Mouse (Mus musculus) brown adipose tissue, adult 24 weeks (tissue): ENCODE data around the gene Cfh. TPM values are rescaled to one million over a fixed set of nuclear protein-coding genes. Genes with fewer than 3 reads are reported as not detected.
"Not testable (repeated sequence)": the region's sequence is repeated elsewhere in the genome, so short reads cannot be mapped to it uniquely, and the experiment has no call there.

Experiments
- H3K27ac ChIP-seq: fragments of 200-500 bp; replicated peaks from 2 replicates; pipeline ENCODE4 v1.5.1; 2012; ENCODE audit warnings: low read depth, mild to moderate bottlenecking, low read length
- H3K4me1 ChIP-seq: fragments of 200-500 bp; 2 replicates; pipeline ENCODE4 v1.6.1; 2012; ENCODE audit warnings: low read length, mixed read lengths; ENCODE audit not compliant: control insufficient read depth, insufficient read depth, insufficient read length
- H3K4me3 ChIP-seq: fragments of 200-500 bp; 2 replicates; pipeline ENCODE4 v1.5.1; 2012; ENCODE audit warnings: low read depth, mild to moderate bottlenecking, low read length, moderate library complexity; ENCODE audit not compliant: insufficient read depth
- polyA plus RNA-seq: library from polyadenylated mRNA; stranded (reverse); fragments of >200 nt; gene quantifications from 2 replicates; pipeline ENCODE4 v1.2.4, GENCODE M21; 2012; ENCODE audit not compliant: missing spikeins, insufficient read depth, insufficient read length

Cfh gene
- 7.2 and 15.1 TPM in 2 replicates for polyA plus RNA-seq

GRCm38 (mm10) chr1:140183664-140184063, at the start of gene Cfh:
Gene Cfh, minus strand, starts transcription at chr1:140183764.
- not testable (repeated sequence) for H3K4me1 ChIP-seq, H3K4me3 ChIP-seq, H3K27ac ChIP-seq

- H3K27ac ChIP-seq, result no peak overlapping the region
- H3K4me1 ChIP-seq, result no peaks in the 10 kb centered on the region
- H3K4me3 ChIP-seq, result no peak overlapping the region
Observed at GRCm38 (mm10) chr1:140226673-140227072, 43.1 kb upstream of the Cfh start.

- H3K4me3 ChIP-seq, result no peak overlapping the region
- H3K27ac ChIP-seq, result no peak overlapping the region
- no peaks in the 10 kb centered on the region for H3K4me1 ChIP-seq
Observed at GRCm38 (mm10) chr1:140225221-140225620, 41.7 kb upstream of the Cfh start.

GRCm38 (mm10) chr1:140205329-140205728, 21.8 kb upstream of the Cfh start:
- Histone ChIP-seq H3K4me3 (no peak overlapping the region), H3K27ac (no peak overlapping the region), H3K4me1 (no peaks in the 10 kb centered on the region)

GRCm38 (mm10) chr1:140188500-140188899, 4.9 kb upstream of the Cfh start:
- H3K4me1 ChIP-seq, H3K4me3 ChIP-seq, H3K27ac ChIP-seq: not testable (repeated sequence)

GRCm38 (mm10) chr1:140183208-140183607, 356 bp downstream of the Cfh start:
- no peak overlapping the region for H3K4me3 ChIP-seq
- no peaks in the 10 kb centered on the region for H3K4me1 ChIP-seq
- no peak overlapping the region for H3K27ac ChIP-seq

GRCm38 (mm10) chr1:140180125-140180524, 3.4 kb downstream of the Cfh start:
- Histone ChIP-seq H3K27ac (no peak overlapping the region), H3K4me3 (no peak overlapping the region), H3K4me1 (no peaks in the 10 kb centered on the region)

- no peak overlapping the region for H3K4me3 ChIP-seq
Observed at GRCm38 (mm10) chr1:140175442-140175841, 8.1 kb downstream of the Cfh start.

GRCm38 (mm10) chr1:140171581-140172154, 11.9 kb downstream of the Cfh start:
- Histone ChIP-seq H3K4me3 (no peak overlapping the region), H3K27ac (no peak overlapping the region), H3K4me1 (no peaks in the 10 kb centered on the region)

More at GRCm38 (mm10) chr1:140175442-140175841, 8.1 kb downstream of the Cfh start:
- Histone ChIP-seq H3K27ac (no peak overlapping the region), H3K4me1 (no peaks in the 10 kb centered on the region)

GRCm38 (mm10) chr1:140158970-140159369, 24.6 kb downstream of the Cfh start:
- Histone ChIP-seq H3K4me3 (no peak overlapping the region), H3K4me1 (no peaks in the 10 kb centered on the region), H3K27ac (no peak overlapping the region)

GRCm38 (mm10) chr1:140069471-140069870, 114.1 kb downstream of the Cfh start:
- no peaks in the 10 kb centered on the region for H3K4me1 ChIP-seq
- H3K4me3 ChIP-seq, result no peak overlapping the region
- no peak overlapping the region for H3K27ac ChIP-seq

Other genes with a start within 250 kb of the Cfh start
- 0.16 and 0.25 TPM in 2 replicates for gene Kcnt2, start 62.4 kb upstream of the Cfh start, polyA plus RNA-seq